Mouse (Mus musculus): ENCODE data around the gene Elovl7. TPM values are rescaled to one million over a fixed set of nuclear protein-coding genes. Genes with fewer than 3 reads are reported as not detected.

The Elovl7 gene
- polyA plus RNA-seq, 2 experiments: 0.51 to 1.8 TPM

- Histone ChIP-seq H3K36me3 (replicated peaks; ENCODE audit: control insufficient read depth, insufficient read depth, low read depth) (peaks cover 18% of the 10 kb centered on the region), H3K27ac (no peak overlapping the region), H3K4me1 (replicated peaks; ENCODE audit: control insufficient read depth in 2 of 2, insufficient read depth in 2 of 2, low read length in 1 of 2) (no peaks in the 10 kb centered on the region), H3K9me3 (ENCODE audit: control insufficient read depth, low read length) (no peaks in the 10 kb centered on the region), H3K9ac (replicated peaks) (no peak overlapping the region), H3K4me2 (ENCODE audit: low read depth) (no peak overlapping the region), H3K4me3 (ENCODE audit: insufficient read depth in 1 of 2, low read depth in 2 of 2, low read length in 2 of 2) (no peak overlapping the region), H3K27me3 (ENCODE audit: control insufficient read depth, insufficient read depth, low read length) (no peaks in the 10 kb centered on the region)
- WGBS (ENCODE audit: insufficient replicate concordance): 88% methylated on average over 22 of the region's 22 CpGs
- DNase-seq (ENCODE audit: low read depth in 3 of 3, low spot score in 3 of 3) (no peak), ATAC-seq (ENCODE audit: insufficient read depth) (no peak)
- TF ChIP-seq EP300 (IDR thresholded peaks at IDR 0.05; ENCODE audit: low read depth) (no peak), CTCF (IDR thresholded peaks at IDR 0.05; ENCODE audit: low read depth) (no peak)
Measured at GRCm38 (mm10) chr13:108323866-108324829, 109.9 kb downstream of the Elovl7 start.

GRCm38 (mm10) chr13:108325871-108326270 lies 111.7 kb downstream of the Elovl7 start:
- H3K27ac ChIP-seq: no peak overlapping the region
- ATAC-seq (ENCODE audit: insufficient read depth) (no peak), DNase-seq (ENCODE audit: low read depth in 3 of 3, low spot score in 3 of 3) (no peak)
- TF ChIP-seq CTCF (IDR thresholded peaks at IDR 0.05; ENCODE audit: low read depth): no peak
- TF ChIP-seq EP300 (IDR thresholded peaks at IDR 0.05; ENCODE audit: low read depth): no peak
- H3K9me3 ChIP-seq (ENCODE audit: control insufficient read depth, low read length): no peaks in the 10 kb centered on the region
- H3K36me3 ChIP-seq (replicated peaks; ENCODE audit: control insufficient read depth, insufficient read depth, low read depth): peaks cover 17% of the 10 kb centered on the region
- no peak overlapping the region for H3K9ac ChIP-seq (replicated peaks)
- WGBS (ENCODE audit: insufficient replicate concordance): 78% methylated on average over 5 of the region's 5 CpGs
- H3K4me1 ChIP-seq (replicated peaks; ENCODE audit: control insufficient read depth in 2 of 2, insufficient read depth in 2 of 2, low read length in 1 of 2): no peaks in the 10 kb centered on the region
- no peak overlapping the region for H3K4me2 ChIP-seq (ENCODE audit: low read depth)
- H3K4me3 ChIP-seq (ENCODE audit: insufficient read depth in 1 of 2, low read depth in 2 of 2, low read length in 2 of 2): no peak overlapping the region
- H3K27me3 ChIP-seq (ENCODE audit: control insufficient read depth, insufficient read depth, low read length): no peaks in the 10 kb centered on the region

- ATAC-seq (ENCODE audit: insufficient read depth): no peak
- DNase-seq (ENCODE audit: low read depth in 3 of 3, low spot score in 3 of 3): no peak
- H3K27me3 ChIP-seq (ENCODE audit: control insufficient read depth, insufficient read depth, low read length): no peaks in the 10 kb centered on the region
- H3K9me3 ChIP-seq (ENCODE audit: control insufficient read depth, low read length): no peaks in the 10 kb centered on the region
- H3K4me3 ChIP-seq (ENCODE audit: insufficient read depth in 1 of 2, low read depth in 2 of 2, low read length in 2 of 2): no peak overlapping the region
- H3K9ac ChIP-seq (replicated peaks): no peak overlapping the region
- no peaks in the 10 kb centered on the region for H3K4me1 ChIP-seq (replicated peaks; ENCODE audit: control insufficient read depth in 2 of 2, insufficient read depth in 2 of 2, low read length in 1 of 2)
- no peak overlapping the region for H3K4me2 ChIP-seq (ENCODE audit: low read depth)
- H3K27ac ChIP-seq: no peak overlapping the region
- 81% methylated on average over 10 of the region's 10 CpGs for WGBS (ENCODE audit: insufficient replicate concordance)
- H3K36me3 ChIP-seq (replicated peaks; ENCODE audit: control insufficient read depth, insufficient read depth, low read depth): peaks cover 15% of the 10 kb centered on the region
- TF ChIP-seq CTCF (IDR thresholded peaks at IDR 0.05; ENCODE audit: low read depth) (no peak), EP300 (IDR thresholded peaks at IDR 0.05; ENCODE audit: low read depth) (no peak)
Measured at GRCm38 (mm10) chr13:108326351-108326750, 112.1 kb downstream of the Elovl7 start.

- H3K36me3 ChIP-seq (replicated peaks; ENCODE audit: control insufficient read depth, insufficient read depth, low read depth): peaks cover 15% of the 10 kb centered on the region
- H3K9ac ChIP-seq (replicated peaks): no peak overlapping the region
- no peaks in the 10 kb centered on the region for H3K9me3 ChIP-seq (ENCODE audit: control insufficient read depth, low read length)
- H3K4me2 ChIP-seq (ENCODE audit: low read depth): no peak overlapping the region
- no peak overlapping the region for H3K4me3 ChIP-seq (ENCODE audit: insufficient read depth in 1 of 2, low read depth in 2 of 2, low read length in 2 of 2)
- no peak overlapping the region for H3K27ac ChIP-seq
- TF ChIP-seq CTCF (IDR thresholded peaks at IDR 0.05; ENCODE audit: low read depth) (no peak), EP300 (IDR thresholded peaks at IDR 0.05; ENCODE audit: low read depth) (no peak)
- H3K4me1 ChIP-seq (replicated peaks; ENCODE audit: control insufficient read depth in 2 of 2, insufficient read depth in 2 of 2, low read length in 1 of 2): no peaks in the 10 kb centered on the region
- ATAC-seq (ENCODE audit: insufficient read depth) (no peak), DNase-seq (ENCODE audit: low read depth in 3 of 3, low spot score in 3 of 3) (no peak)
- H3K27me3 ChIP-seq (ENCODE audit: control insufficient read depth, insufficient read depth, low read length): no peaks in the 10 kb centered on the region
- WGBS (ENCODE audit: insufficient replicate concordance): 79% methylated on average over 7 of the region's 7 CpGs
Measured at GRCm38 (mm10) chr13:108327047-108327446, 112.8 kb downstream of the Elovl7 start.

- no peak for ATAC-seq (ENCODE audit: insufficient read depth)
- peaks cover 15% of the 10 kb centered on the region for H3K36me3 ChIP-seq (replicated peaks; ENCODE audit: control insufficient read depth, insufficient read depth, low read depth)
- H3K9me3 ChIP-seq (ENCODE audit: control insufficient read depth, low read length): no peaks in the 10 kb centered on the region
- no peaks in the 10 kb centered on the region for H3K27me3 ChIP-seq (ENCODE audit: control insufficient read depth, insufficient read depth, low read length)
- no peak overlapping the region for H3K9ac ChIP-seq (replicated peaks)
- H3K27ac ChIP-seq: no peak overlapping the region
- H3K4me1 ChIP-seq (replicated peaks; ENCODE audit: control insufficient read depth in 2 of 2, insufficient read depth in 2 of 2, low read length in 1 of 2): no peaks in the 10 kb centered on the region
- no peak overlapping the region for H3K4me3 ChIP-seq (ENCODE audit: insufficient read depth in 1 of 2, low read depth in 2 of 2, low read length in 2 of 2)
- no peak for TF ChIP-seq CTCF (IDR thresholded peaks at IDR 0.05; ENCODE audit: low read depth)
- DNase-seq (ENCODE audit: low read depth in 3 of 3, low spot score in 3 of 3): no peak
- no peak overlapping the region for H3K4me2 ChIP-seq (ENCODE audit: low read depth)
- WGBS (ENCODE audit: insufficient replicate concordance): 88% methylated on average over 21 of the region's 21 CpGs
Measured at GRCm38 (mm10) chr13:108328406-108329180, 114.4 kb downstream of the Elovl7 start.
